18 mouse cellular contexts compared by ENCODE assay signal in genomic region chr12:52856104-52856503, GRCm38 (mm10).
"Had no signal": no experiment of that assay in that cellular context is flagged by ENCODE, and none has a peak within 500 bp of the region (broad histone marks: within the 10 kb centered on the region; RNA-seq: fewer than 3 reads in every experiment).

No protein-coding gene starts in this region.

- H3K36me3 ChIP-seq: limb, embryonic 12.5 days; liver, embryonic 13.5 days; lung, embryonic 15.5 days; midbrain, embryonic 15.5 days; neural tube, embryonic 13.5 days; stomach, embryonic 15.5 days had no signal

- H3K9ac ChIP-seq: limb, embryonic 12.5 days; liver, embryonic 13.5 days; liver, postnatal 0 days; lung, embryonic 15.5 days; midbrain, embryonic 15.5 days; neural tube, embryonic 13.5 days; stomach, embryonic 15.5 days had no signal

- H3K4me2 ChIP-seq: limb, embryonic 12.5 days; liver, embryonic 13.5 days; lung, embryonic 15.5 days; midbrain, embryonic 11.5 days; midbrain, embryonic 15.5 days; neural tube, embryonic 13.5 days; stomach, embryonic 15.5 days had no signal

- H3K4me1 ChIP-seq: limb, embryonic 12.5 days; liver, embryonic 13.5 days; lung, embryonic 15.5 days; megakaryocyte, embryonic 14.5 days had no signal

- DNase-seq: kidney, postnatal 25 days; layer of hippocampus, adult 9-11 months; liver; liver, embryonic 13.5 days; liver, postnatal 0 days; lung, postnatal 14 days; retina, postnatal 1 day; right cerebral cortex, postnatal 14 days; thymus, adult 2 months; thymus, postnatal 25 days had no signal

- ATAC-seq: liver, postnatal 0 days; midbrain, embryonic 15.5 days had no signal

- H3K27ac ChIP-seq: limb, embryonic 12.5 days; liver, embryonic 13.5 days; lung, embryonic 15.5 days; macrophage; midbrain, embryonic 15.5 days; neural tube, embryonic 13.5 days; stomach, embryonic 15.5 days had no signal

- H3K27me3 ChIP-seq: limb, embryonic 12.5 days; liver, embryonic 13.5 days; lung, embryonic 15.5 days; megakaryocyte, embryonic 14.5 days; midbrain, embryonic 15.5 days; neural tube, embryonic 13.5 days; stomach, embryonic 15.5 days had no signal

- H3K9me3 ChIP-seq: limb, embryonic 12.5 days; liver, embryonic 13.5 days; lung, embryonic 15.5 days; megakaryocyte, embryonic 14.5 days; midbrain, embryonic 15.5 days; neural tube, embryonic 13.5 days; stomach, embryonic 15.5 days had no signal

- H3K4me3 ChIP-seq: limb, embryonic 12.5 days; liver, embryonic 13.5 days; lung, embryonic 15.5 days; megakaryocyte, embryonic 14.5 days; midbrain, embryonic 15.5 days; neural tube, embryonic 13.5 days; stomach, embryonic 15.5 days had no signal
